Mouse (Mus musculus) lung, adult 2 months (tissue): Measurements from ENCODE around the gene Rpia.

Source experiments
- CTCF ChIP-seq: fragments of 200-500 bp; IDR thresholded peaks from 2 replicates; pipeline ENCODE4 v1.5.1; 2011; ENCODE audit warnings: mild to moderate bottlenecking, low read length, control low read depth; ENCODE audit not compliant: insufficient read depth
- POLR2A ChIP-seq: fragments of 200-500 bp; IDR thresholded peaks from 2 replicates; pipeline ENCODE4 v1.6.1; 2011; ENCODE audit warnings: low read depth, mild to moderate bottlenecking, control low read depth, low read length, borderline replicate concordance; ENCODE audit errors: extremely low read depth

DNA sequence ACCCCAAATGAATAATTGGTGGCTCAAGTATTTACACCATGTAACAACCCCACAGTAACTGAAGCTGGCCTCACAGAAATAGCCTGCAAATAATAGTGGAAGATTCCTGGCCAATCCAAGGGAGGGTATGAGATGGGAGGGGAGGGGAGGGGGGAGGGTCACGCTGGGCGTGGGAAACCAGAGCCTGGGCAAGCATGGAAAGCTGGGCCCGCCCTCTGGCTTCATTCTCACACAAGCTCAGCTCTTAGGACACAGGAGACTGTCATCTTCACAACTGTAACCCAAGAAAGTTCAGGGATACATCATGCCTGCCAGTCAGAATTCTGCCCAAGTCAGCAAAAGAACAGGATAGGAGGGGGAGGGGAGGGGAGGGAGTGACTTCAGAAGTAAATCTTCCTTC is 6.2 kb downstream of the Rpia start:
- TF ChIP-seq CTCF (no peak), POLR2A (no peak)
